Mouse (Mus musculus): ENCODE measurements at regions not wholly inside any gene's neighbourhood (a gene's known extent, or its start where the extent isn't known, plus 50 kb on each side); places are given as distances from the start of the nearest gene placed in this dataset.

- TF ChIP-seq CTCF (IDR thresholded peaks at IDR 0.05; ENCODE audit: low read depth, low read length) = no peak
- no peak for TF ChIP-seq GATA1 (IDR thresholded peaks at IDR 0.05; ENCODE audit: borderline replicate concordance, low read length)
- TF ChIP-seq POLR2AphosphoS5 (IDR thresholded peaks at IDR 0.05; ENCODE audit: insufficient replicate concordance, low read depth, low read length) = no peak
- no peak for TF ChIP-seq GATA2 (IDR thresholded peaks at IDR 0.05; ENCODE audit: borderline replicate concordance, low read depth, low read length)
Measured at GRCm38 (mm10) chr2:129942824-129943223, 69.3 kb upstream of the Tgm3 start.
